Mouse (Mus musculus) regulatory T cell (primary cell): ENCODE data around the gene Ccdc30.

Experiments used
- in situ Hi-C: fragments of 300-600 bp; cut with MboI, MseI; formaldehyde crosslinking; loops from one replicate; pipeline ENCODE4 v1.15.1; 2025; ENCODE audit warnings: high pct_unique_total_duplicates

Gene Ccdc30

DNA sequence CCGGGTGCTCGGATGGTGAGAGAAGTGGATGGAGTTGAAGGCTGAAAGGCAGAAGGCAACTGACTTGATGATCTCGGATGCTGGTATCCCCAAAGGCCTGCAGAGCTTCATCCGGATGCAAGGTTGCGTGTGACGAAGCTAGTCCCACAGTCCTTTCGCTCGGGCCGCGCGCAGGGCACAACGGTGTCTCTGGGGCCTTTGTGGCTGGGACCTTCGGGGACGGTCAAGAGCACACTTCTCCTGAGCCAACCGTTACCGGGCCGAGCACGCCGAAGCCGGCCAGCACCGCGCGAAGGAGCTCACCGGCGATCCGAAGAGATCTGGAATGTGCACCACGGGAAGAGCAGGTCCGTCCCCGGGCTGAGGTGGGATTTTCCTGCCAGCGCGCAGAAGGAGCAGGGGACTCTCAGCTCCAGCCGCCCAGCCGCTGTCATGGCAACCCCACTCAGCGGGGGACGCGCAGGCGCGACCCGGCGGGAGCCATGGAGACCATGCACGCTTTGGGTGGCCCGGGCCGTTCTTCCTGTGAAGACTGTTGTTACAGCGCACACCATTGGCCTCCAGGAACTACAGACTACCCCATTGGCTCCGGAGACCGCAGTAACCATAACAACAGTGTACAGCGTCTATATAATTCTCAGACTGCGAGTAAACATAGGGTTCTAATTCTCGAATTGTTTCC lies at the start of gene Ccdc30:
Ccdc30 (minus strand) TSS at position 450 of the 682 bp plus-strand sequence.
- in situ Hi-C loops, result no loop called here

- in situ Hi-C loops, result no loop called here
Observed at GRCm38 (mm10) chr4:119463756-119464419, 48.6 kb upstream of the Ccdc30 start.

DNA sequence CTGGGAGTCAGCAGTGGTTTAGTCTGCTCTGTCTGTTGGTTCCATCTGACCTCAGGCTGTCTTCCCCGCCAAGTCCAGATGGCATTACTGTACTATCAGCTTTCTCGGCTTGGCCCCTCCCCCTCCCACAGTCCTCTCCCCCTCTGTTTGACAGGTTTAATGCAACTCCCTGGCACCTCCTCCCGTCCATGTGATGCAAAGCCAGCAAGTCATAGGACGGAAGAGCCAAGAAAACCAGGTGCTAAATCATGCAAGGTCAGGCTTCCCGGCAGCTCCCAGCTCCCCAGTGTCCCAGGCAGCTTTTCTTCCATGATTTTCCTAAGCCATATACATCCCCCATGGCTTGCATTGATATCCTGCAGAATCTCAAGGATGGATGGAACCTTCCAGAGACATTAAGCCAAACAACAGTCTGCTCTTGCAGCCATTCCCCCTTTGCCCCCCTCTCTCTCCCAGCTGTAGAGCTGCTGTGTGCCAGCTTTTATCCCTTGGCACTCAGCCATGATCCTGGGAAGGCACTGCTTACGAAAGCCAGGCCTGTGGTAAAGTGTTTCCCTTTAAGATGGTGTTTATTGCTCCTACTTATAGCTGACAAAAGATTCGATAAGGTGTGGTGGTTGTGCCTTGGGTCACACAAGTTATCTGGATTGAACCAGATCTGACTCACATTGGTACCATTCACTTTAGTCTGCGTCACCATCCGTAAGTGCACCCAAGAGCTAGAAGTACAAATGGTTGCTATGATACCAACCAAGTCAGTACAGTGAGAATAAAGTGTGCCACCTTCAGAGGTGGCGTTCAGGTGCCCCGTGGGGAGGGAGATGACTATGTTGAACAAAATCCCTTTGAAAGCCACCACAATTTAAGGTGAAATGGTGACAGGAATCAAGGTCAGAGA lies 47.8 kb upstream of the Ccdc30 start:
- in situ Hi-C loops, result no loop called here

DNA sequence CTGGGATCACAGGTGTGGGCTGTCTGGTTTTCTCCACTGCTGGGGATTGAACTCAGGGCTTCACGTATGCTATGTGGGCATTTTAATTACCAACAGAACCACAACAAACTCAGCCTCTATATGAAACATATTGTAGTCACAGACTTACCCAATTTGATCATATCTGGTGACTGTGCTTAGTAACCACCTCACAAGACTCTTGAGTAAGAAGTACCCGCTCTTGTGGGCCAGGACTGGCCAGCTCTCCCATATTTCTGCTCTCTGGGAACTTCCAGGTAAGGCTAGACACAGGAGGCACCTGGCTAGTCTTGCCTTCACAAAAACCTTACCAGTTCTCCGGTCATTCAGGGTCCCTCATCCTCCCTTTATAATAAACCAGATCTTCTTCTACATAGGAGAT lies 47.1 kb upstream of the Ccdc30 start:
- in situ Hi-C loops, result no loop called here

DNA sequence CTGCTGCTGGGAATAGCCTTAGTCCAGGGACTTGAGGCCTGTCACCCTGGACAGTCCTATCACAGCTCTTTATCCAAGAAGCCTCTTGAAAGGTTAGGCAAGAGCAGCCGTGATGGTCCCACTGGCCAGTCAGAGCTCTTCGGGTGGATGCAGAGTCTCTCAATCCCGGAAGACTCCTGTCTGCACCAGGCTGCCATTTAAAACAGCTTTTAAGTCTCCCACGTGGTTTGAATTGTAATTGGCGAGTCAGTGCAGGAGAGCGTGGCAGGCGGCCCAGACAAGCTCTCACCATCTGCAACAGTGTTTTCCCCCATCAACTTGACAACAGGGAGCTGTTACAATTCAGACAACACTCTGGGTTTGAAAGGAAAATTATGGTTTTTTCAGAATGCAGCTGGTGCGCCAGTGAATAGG lies 45.4 kb upstream of the Ccdc30 start:
- in situ Hi-C loops, result no loop called here

GRCm38 (mm10) chr4:119460296-119460695 lies 45.0 kb upstream of the Ccdc30 start:
- in situ Hi-C loops, result no loop called here

GRCm38 (mm10) chr4:119453533-119453932 lies 38.2 kb upstream of the Ccdc30 start:
- in situ Hi-C loops, result no loop called here

DNA sequence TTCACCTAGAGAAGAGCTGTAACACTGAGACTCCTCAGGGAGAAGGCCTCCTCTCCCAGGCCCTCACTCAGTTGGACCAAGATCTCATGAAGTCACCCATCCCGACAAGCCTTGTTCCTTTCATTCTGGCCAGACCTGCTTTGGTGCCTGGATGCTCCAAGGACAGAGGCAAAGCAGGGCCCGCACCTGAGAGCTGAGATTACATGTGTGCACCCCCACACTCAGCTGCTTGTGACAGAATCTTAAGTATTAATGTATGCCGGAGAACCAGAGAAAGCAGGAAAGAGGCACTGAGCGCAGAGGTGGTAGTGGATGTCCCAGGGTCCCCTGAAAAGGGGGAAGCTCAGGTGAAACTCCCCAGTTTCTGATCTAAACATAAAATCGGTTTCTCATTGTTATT lies 37.8 kb upstream of the Ccdc30 start:
- in situ Hi-C loops, result no loop called here

- in situ Hi-C loops, result no loop called here
Observed at GRCm38 (mm10) chr4:119450436-119450835, 35.1 kb upstream of the Ccdc30 start.

DNA sequence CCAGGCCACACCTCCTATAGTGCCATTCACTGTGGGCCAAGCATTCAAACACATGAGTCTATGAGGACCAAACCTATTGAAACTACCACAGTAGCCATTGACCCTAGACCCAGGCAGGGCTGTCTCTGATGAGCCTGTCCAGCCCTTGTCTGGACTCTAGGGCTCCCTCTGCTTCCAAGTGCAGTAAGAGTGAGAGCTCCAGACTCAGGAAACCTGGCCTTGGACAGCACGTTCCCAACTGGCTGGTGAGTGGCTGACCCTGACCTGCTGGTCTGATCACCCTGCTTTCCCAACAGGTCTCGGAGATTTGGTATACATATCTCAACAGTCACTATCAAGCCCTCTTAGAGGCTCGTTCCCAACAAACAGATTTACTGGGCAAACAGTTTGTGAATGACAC lies 32.5 kb upstream of the Ccdc30 start:
- in situ Hi-C loops, result no loop called here

GRCm38 (mm10) chr4:119447261-119447660 lies 31.9 kb upstream of the Ccdc30 start:
- in situ Hi-C loops, result no loop called here

- in situ Hi-C loops, result loop anchor here (5.0 kb wide), 1 partner anchor 65 kb away; no protein-coding TSS in a partner anchor
Observed at GRCm38 (mm10) chr4:119442539-119442938, 27.2 kb upstream of the Ccdc30 start.

DNA sequence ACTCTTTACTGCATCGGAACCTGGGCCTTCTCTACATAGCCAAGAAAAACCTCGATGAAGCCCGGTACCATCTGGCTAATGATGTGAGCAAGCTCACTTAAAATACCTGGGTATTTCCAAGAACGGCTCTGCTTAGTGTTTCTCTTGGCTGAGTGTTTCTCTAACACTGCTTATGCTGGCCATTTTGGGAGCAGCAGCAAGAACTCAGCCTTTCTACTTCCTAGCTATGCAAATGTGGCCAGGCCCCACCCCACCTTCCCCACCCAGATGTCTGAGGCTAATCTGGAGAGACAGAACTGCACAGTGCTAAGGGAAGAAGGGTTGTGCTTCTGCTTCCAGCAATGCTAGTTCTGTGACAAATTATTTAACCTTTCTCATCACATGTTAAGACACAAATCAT lies 26.5 kb upstream of the Ccdc30 start:
- in situ Hi-C loops, result loop anchor here (5.0 kb wide), 1 partner anchor 65 kb away; no protein-coding TSS in a partner anchor

- in situ Hi-C loops, result no loop called here
Observed at GRCm38 (mm10) chr4:119437936-119438335, 22.6 kb upstream of the Ccdc30 start.

DNA sequence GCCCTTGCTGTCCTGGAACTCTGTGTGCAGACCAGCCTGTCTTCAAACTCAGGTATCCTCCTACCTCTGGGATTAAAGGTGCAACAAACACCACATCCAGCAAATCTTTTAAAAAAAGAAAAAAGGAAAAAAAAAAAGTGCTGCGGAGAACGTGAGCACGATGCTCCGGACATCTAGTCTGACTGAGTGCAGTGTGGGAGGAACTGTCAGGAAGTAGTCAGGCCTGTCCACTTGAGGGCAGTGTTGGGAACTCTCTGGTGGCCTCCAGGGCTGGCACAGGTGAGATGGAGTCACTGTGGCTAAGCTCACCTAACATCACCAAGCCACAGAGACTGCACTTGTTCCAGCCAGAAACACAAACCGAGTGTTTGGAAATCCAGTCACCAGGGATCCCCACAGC lies 15.4 kb upstream of the Ccdc30 start:
- in situ Hi-C loops, result no loop called here

- in situ Hi-C loops, result no loop called here
Observed at GRCm38 (mm10) chr4:119427680-119428079, 12.4 kb upstream of the Ccdc30 start.

DNA sequence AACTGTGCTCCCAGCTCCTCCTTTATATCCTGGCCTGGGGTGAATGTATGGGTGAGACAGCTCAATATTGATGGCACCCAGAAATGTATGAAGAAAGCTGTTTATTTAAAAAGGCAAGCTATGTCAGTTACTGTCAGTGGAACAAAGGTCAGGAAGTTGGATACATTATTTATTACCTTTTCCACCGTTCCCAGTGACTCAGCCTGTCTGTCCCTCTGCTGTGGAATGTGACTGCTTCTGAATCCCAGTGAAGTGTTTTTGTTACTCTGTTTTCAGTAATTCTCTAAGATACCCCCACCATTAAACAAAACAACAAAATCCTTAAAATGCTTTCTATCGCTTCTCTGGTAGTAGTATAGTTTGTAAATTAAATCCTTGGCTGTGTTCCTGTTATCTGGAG lies 10.3 kb upstream of the Ccdc30 start:
- in situ Hi-C loops, result no loop called here

GRCm38 (mm10) chr4:119425077-119425476 lies 9.8 kb upstream of the Ccdc30 start:
- in situ Hi-C loops, result no loop called here

- in situ Hi-C loops, result no loop called here
Observed at GRCm38 (mm10) chr4:119422294-119422964, 7.1 kb upstream of the Ccdc30 start, which contains the start of the genes Ppcs and Zmynd12. Ppcs (minus strand) TSS chr4:119422420. Zmynd12 (plus strand) TSS chr4:119422814.

DNA sequence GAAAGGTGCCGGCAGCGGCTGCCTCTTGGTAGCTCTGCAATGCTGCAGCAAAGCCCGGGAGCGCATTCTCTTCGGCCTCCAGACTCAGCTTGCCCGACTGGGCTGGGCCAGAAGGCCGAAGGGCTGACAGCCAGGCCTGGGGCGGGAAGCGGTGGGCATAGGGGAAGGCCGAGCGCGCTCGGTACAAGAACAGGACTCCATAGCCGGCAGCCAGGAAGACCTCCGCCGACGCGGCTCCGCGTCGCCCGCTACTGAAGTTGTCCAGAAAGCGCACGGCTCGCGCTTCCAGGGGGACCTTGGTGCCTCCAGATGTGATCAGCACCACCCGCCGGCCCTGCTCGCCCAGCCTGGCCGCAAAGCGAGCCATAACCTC lies 6.6 kb upstream of the Ccdc30 start:
- in situ Hi-C loops, result no loop called here

GRCm38 (mm10) chr4:119421191-119421590 lies 5.9 kb upstream of the Ccdc30 start:
- in situ Hi-C loops, result no loop called here

- in situ Hi-C loops, result no loop called here
Observed at GRCm38 (mm10) chr4:119417894-119418293, 2.6 kb upstream of the Ccdc30 start.
